Mouse (Mus musculus) embryonic facial prominence, embryonic 15.5 days (tissue): Measurements from ENCODE around the gene Olfr569. TPM values are rescaled to one million over a fixed set of nuclear protein-coding genes. Genes with fewer than 3 reads are reported as not detected.

ENCODE experiments used
- ATAC-seq: fragments of 200-750 bp; cut with Nextera tagmentation; 2 replicates; pipeline ENCODE4 v1.8.0; 2017; ENCODE audit warnings: low read depth, moderate TSS enrichment; ENCODE audit not compliant: insufficient number of reproducible peaks, low FRiP score, low TSS enrichment
- H3K27ac ChIP-seq: fragments of 300-500 bp; sonication (generic); replicated peaks from 2 replicates; pipeline ENCODE4 v1.5.1; 2015; ENCODE audit warnings: mild to moderate bottlenecking, inconsistent platforms
- H3K27me3 ChIP-seq: fragments of 300-500 bp; sonication (generic); 2 replicates; pipeline ENCODE4 v1.6.1; 2015; ENCODE audit warnings: inconsistent platforms
- H3K36me3 ChIP-seq: fragments of 300-500 bp; sonication (generic); 2 replicates; pipeline ENCODE4 v1.6.1; 2015; ENCODE audit warnings: mild to moderate bottlenecking, inconsistent platforms
- H3K4me1 ChIP-seq: fragments of 300-500 bp; sonication (generic); 2 replicates; pipeline ENCODE4 v1.6.1; 2015; ENCODE audit warnings: inconsistent platforms
- H3K4me2 ChIP-seq: fragments of 300-500 bp; sonication (generic); replicated peaks from 2 replicates; pipeline ENCODE4 v1.6.1; 2015; ENCODE audit warnings: mild to moderate bottlenecking, inconsistent platforms
- H3K4me3 ChIP-seq: fragments of 300-500 bp; sonication (generic); replicated peaks from 2 replicates; pipeline ENCODE4 v1.5.1; 2015; ENCODE audit warnings: mild to moderate bottlenecking, inconsistent platforms
- H3K9ac ChIP-seq: fragments of 300-500 bp; sonication (generic); 2 replicates; pipeline ENCODE4 v1.6.1; 2015; ENCODE audit warnings: inconsistent platforms
- H3K9me3 ChIP-seq: fragments of 300-500 bp; sonication (generic); replicated peaks from 2 replicates; pipeline ENCODE4 v1.6.1; 2016; ENCODE audit warnings: inconsistent platforms
- WGBS: fragments of 180-500 bp; shearing (Covaris S2); methylation state at CpG from one replicate; pipeline ENCODE4 v1.1.7; 2015; 5-methylcytosine and 5-hydroxymethylcytosine counted together
- polyA plus RNA-seq: library from polyadenylated mRNA; unstranded; fragments of >200 nt; fragmentation: Nextera tagmentation; extraction: Ambion mirVana; gene quantifications from 2 replicates; pipeline ENCODE4 v1.2.1, GENCODE M21; 2015

The Olfr569 gene
- 0.11 TPM in 1 of 2 replicates, not detected in the other for polyA plus RNA-seq

- no peak within 1 kb of the TSS for H3K27ac ChIP-seq
- H3K9me3 ChIP-seq, result no peaks in the 10 kb centered on the region
- H3K27me3 ChIP-seq, result no peaks in the 10 kb centered on the region
- no peak within 1 kb of the TSS for H3K4me3 ChIP-seq
- 54% methylated on average over 3 of the region's 3 CpGs for WGBS
- no peaks in the 10 kb centered on the region for H3K36me3 ChIP-seq
- no peak within 1 kb of the TSS for H3K4me2 ChIP-seq
- no peak for ATAC-seq
- H3K4me1 ChIP-seq, result no peaks in the 10 kb centered on the region
- H3K9ac ChIP-seq, result no peak within 1 kb of the TSS
These were observed at the start of gene Olfr569 for GRCm38 (mm10) chr7:102890782-102891181. Gene Olfr569 (minus strand): TSS chr7:102890882.

DNA sequence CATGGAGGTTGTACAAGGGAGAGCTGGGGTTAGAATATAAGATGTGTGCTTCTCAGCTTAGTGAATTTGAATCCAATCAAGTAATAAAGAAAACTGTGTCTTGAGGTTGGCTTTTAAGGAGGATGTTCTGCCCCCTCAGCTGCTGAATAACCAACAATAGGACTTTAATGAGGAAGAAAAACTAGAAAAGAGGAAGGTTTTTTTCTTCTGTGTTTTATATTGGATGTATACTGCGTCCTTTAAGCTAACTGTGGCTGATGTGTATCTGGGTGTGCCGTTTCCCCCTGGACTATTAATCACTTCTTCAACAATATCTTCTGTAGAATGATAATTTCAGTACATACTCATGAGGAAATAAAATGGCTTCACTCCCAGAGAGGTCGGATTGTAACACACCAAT lies 36.4 kb upstream of the Olfr569 start:
- Histone ChIP-seq H3K4me1 (no peaks in the 10 kb centered on the region), H3K9me3 (no peaks in the 10 kb centered on the region), H3K4me2 (no peak overlapping the region), H3K36me3 (no peaks in the 10 kb centered on the region), H3K27me3 (no peaks in the 10 kb centered on the region), H3K4me3 (no peak overlapping the region), H3K9ac (no peak overlapping the region), H3K27ac (no peak overlapping the region)
- ATAC-seq, result no peak
- 66% methylated on average over 3 of the region's 3 CpGs for WGBS

GRCm38 (mm10) chr7:102924109-102924508 lies 33.4 kb upstream of the Olfr569 start, which contains the start of gene Olfr572:
Gene Olfr572 (plus strand): TSS chr7:102924409.
- Histone ChIP-seq H3K9ac (no peak within 1 kb of the TSS), H3K4me1 (no peaks in the 10 kb centered on the region), H3K36me3 (no peaks in the 10 kb centered on the region), H3K27me3 (no peaks in the 10 kb centered on the region), H3K9me3 (no peaks in the 10 kb centered on the region), H3K4me3 (no peak within 1 kb of the TSS), H3K27ac (no peak within 1 kb of the TSS), H3K4me2 (no peak within 1 kb of the TSS)
- no peak for ATAC-seq
- WGBS, result 45% methylated on average over 1 of the region's 1 CpGs

GRCm38 (mm10) chr7:102919632-102920031 lies 28.9 kb upstream of the Olfr569 start:
- no peak for ATAC-seq
- H3K9me3 ChIP-seq, result no peaks in the 10 kb centered on the region
- no peak overlapping the region for H3K27ac ChIP-seq
- no peaks in the 10 kb centered on the region for H3K4me1 ChIP-seq
- no peaks in the 10 kb centered on the region for H3K36me3 ChIP-seq
- H3K4me3 ChIP-seq, result no peak overlapping the region
- no peaks in the 10 kb centered on the region for H3K27me3 ChIP-seq
- no peak overlapping the region for H3K9ac ChIP-seq
- WGBS, result 19% methylated on average over 1 of the region's 1 CpGs
- H3K4me2 ChIP-seq, result no peak overlapping the region

- 57% methylated on average over 4 of the region's 4 CpGs for whole genome bisulfite sequencing
- Histone ChIP-seq H3K4me1 (no peaks in the 10 kb centered on the region), H3K9me3 (no peaks in the 10 kb centered on the region), H3K27me3 (no peaks in the 10 kb centered on the region), H3K4me2 (no peak within 1 kb of the TSS), H3K27ac (no peak within 1 kb of the TSS), H3K4me3 (no peak within 1 kb of the TSS), H3K36me3 (no peaks in the 10 kb centered on the region), H3K9ac (no peak within 1 kb of the TSS)
- no peak for ATAC-seq
These were observed 26.6 kb upstream of the Olfr569 start, which contains the start of gene Olfr571 for GRCm38 (mm10) chr7:102917032-102917875. Gene Olfr571 (minus strand): TSS chr7:102917536.

DNA sequence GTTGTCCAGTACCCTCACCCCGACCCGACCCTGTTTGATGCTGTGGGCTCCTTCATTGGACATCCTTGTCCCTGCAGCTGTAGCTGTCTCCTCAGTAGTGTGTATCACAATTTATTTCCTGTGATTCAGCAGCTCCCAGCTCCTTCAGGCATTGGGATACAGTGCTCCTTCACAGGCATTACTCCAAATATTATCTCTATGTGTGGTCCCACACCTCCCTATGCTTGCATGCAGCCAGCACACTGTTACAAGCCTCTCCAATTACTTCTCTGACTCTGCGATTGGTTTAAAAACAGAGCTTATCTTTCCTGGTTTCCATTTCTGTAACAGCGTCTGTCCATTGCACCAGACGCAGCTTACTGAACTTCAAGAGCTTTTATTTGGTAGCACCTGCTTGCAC lies 25.7 kb upstream of the Olfr569 start:
- no peak overlapping the region for H3K4me3 ChIP-seq
- H3K4me2 ChIP-seq, result no peak overlapping the region
- no peak overlapping the region for H3K9ac ChIP-seq
- H3K27ac ChIP-seq, result no peak overlapping the region
- no peaks in the 10 kb centered on the region for H3K9me3 ChIP-seq
- H3K27me3 ChIP-seq, result no peaks in the 10 kb centered on the region
- ATAC-seq, result no peak
- WGBS, result 56% methylated on average over 5 of the region's 5 CpGs
- H3K36me3 ChIP-seq, result no peaks in the 10 kb centered on the region
- no peaks in the 10 kb centered on the region for H3K4me1 ChIP-seq

DNA sequence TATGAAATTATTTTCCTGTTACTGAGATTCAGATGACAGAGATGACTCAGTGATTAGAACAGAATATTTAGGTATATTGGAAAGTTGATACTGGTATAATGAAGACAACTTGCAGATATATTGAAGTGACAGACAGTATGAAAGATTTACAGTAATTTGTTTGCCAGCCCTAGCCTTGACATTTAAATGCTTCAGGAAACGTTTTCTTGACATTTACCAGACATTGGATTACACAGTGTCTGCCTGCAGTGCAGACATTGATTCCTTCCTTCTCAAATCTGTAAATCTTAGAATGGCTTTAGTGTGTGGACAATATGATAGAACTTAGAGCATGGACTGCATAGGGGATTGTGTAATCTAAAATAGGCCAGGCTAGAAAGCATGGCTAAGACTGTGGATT lies 24.6 kb upstream of the Olfr569 start:
- Histone ChIP-seq H3K9me3 (no peaks in the 10 kb centered on the region), H3K4me1 (no peaks in the 10 kb centered on the region), H3K4me2 (no peak overlapping the region), H3K4me3 (no peak overlapping the region), H3K27me3 (no peaks in the 10 kb centered on the region), H3K36me3 (no peaks in the 10 kb centered on the region), H3K27ac (no peak overlapping the region), H3K9ac (no peak overlapping the region)
- ATAC-seq, result no peak
- 24% methylated on average over 1 of the region's 1 CpGs for WGBS

DNA sequence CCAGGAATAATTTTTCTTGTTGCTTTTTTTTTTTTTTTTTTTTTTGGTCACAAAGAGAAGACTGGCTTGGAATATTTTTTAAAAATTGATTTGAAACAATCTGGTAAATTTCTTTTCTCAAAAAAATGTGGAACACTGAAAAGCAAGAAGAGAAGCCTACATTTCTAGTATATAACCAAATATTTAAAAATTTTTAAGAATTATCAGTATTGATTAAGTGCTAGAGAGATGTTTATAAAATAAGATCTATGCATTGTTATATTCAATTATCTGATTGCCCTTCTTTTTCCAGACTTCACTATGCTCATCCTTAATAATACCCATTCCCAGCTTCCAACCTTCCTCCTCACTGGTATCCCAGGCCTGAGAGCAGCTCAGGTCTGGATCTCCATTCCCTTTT lies 13.9 kb downstream of the Olfr569 start, which contains the start of gene Olfr568:
TSS of gene Olfr568 (plus strand) at position 301 of the 400 bp plus-strand sequence.
- Histone ChIP-seq H3K9me3 (no peaks in the 10 kb centered on the region), H3K9ac (no peak within 1 kb of the TSS), H3K27me3 (no peaks in the 10 kb centered on the region), H3K4me3 (no peak within 1 kb of the TSS), H3K4me1 (no peaks in the 10 kb centered on the region), H3K27ac (no peak within 1 kb of the TSS), H3K4me2 (no peak within 1 kb of the TSS), H3K36me3 (no peaks in the 10 kb centered on the region)
- no peak for ATAC-seq

DNA sequence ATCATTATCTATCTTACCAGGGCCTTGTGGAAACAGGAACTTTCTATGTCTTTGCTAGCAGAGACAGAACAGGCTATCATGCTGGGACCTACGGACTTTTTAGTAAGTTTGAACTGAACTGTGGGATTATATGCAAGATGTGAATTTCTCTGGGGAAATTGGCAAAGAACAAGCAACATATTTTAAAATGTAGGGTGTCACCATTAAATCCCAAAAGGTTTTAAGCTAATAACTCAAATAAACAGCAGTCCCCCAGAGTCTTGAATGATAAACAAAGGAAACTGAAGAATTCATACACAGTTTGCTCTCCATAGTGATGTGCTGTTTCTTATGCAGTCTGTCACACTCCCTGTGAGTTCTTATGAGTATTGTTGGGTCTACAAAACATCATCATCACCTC lies 32.0 kb downstream of the Olfr569 start, which contains the start of gene Olfr566:
TSS of gene Olfr566 (minus strand) at position 101 of the 400 bp plus-strand sequence.
- H3K9ac ChIP-seq, result no peak within 1 kb of the TSS
- no peaks in the 10 kb centered on the region for H3K4me1 ChIP-seq
- WGBS, result 74% methylated on average over 1 of the region's 1 CpGs
- no peaks in the 10 kb centered on the region for H3K9me3 ChIP-seq
- ATAC-seq, result no peak
- H3K27me3 ChIP-seq, result no peaks in the 10 kb centered on the region
- no peak within 1 kb of the TSS for H3K27ac ChIP-seq
- no peak within 1 kb of the TSS for H3K4me2 ChIP-seq
- H3K4me3 ChIP-seq, result no peak within 1 kb of the TSS
- no peaks in the 10 kb centered on the region for H3K36me3 ChIP-seq

DNA sequence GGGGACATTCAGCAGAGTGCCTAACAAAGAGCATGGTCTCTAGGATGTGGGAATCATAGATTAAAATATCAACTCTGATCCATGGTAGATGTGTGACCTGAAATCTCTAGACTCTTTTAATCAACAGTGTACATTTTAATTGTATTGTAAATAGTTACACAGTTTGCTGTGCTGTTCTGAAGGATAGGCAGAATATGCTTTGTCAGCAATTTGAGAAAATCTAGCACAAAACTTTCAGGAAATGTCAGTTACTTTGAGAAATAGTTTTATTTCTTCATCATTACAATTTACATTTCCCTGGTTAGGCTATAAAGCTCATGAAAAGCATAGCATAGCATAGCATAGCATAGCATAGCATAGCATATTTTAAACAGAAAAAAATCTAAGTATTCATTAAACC lies 34.9 kb downstream of the Olfr569 start:
- H3K9ac ChIP-seq, result no peak overlapping the region
- no peaks in the 10 kb centered on the region for H3K36me3 ChIP-seq
- ATAC-seq, result no peak
- no peak overlapping the region for H3K4me3 ChIP-seq
- H3K4me1 ChIP-seq, result no peaks in the 10 kb centered on the region
- no peaks in the 10 kb centered on the region for H3K9me3 ChIP-seq
- H3K27ac ChIP-seq, result no peak overlapping the region
- no peak overlapping the region for H3K4me2 ChIP-seq
- no peaks in the 10 kb centered on the region for H3K27me3 ChIP-seq
